Mouse (Mus musculus) intestine, embryonic 14.5 days (tissue): ENCODE data around the gene Tmem178b. TPM values are rescaled to one million over a fixed set of nuclear protein-coding genes. Genes with fewer than 3 reads are reported as not detected.

Experiments used
- ATAC-seq: fragments of 200-750 bp; cut with Nextera tagmentation; replicated peaks from 2 replicates; pipeline ENCODE4 v1.8.0; 2017; ENCODE audit warnings: low read depth, moderate number of reproducible peaks, moderate TSS enrichment, moderate library complexity; ENCODE audit not compliant: low FRiP score, low TSS enrichment
- DNase-seq: peaks from one replicate; pipeline ENCODE4 v3.0.0-alpha.2; 2018; ENCODE audit warnings: low spot score
- H3K27ac ChIP-seq: fragments of 300-500 bp; sonication (generic); 2 replicates; pipeline ENCODE4 v1.5.1; 2014; ENCODE audit warnings: low read depth, mild to moderate bottlenecking, control low read depth
- H3K27me3 ChIP-seq: fragments of 300-500 bp; sonication (generic); replicated peaks from 2 replicates; pipeline ENCODE4 v1.6.1; 2014; ENCODE audit warnings: low read length, control low read depth; ENCODE audit not compliant: control insufficient read depth, insufficient read depth
- H3K36me3 ChIP-seq: fragments of 300-500 bp; sonication (generic); 2 replicates; pipeline ENCODE4 v1.6.1; 2014; ENCODE audit warnings: low read length, control low read depth; ENCODE audit not compliant: control insufficient read depth, insufficient read depth
- H3K4me1 ChIP-seq: fragments of 300-500 bp; sonication (generic); replicated peaks from 2 replicates; pipeline ENCODE4 v1.6.1; 2014; ENCODE audit warnings: low read length, control low read depth, mixed read lengths; ENCODE audit not compliant: control insufficient read depth, insufficient read depth
- H3K4me2 ChIP-seq: fragments of 300-500 bp; sonication (generic); 2 replicates; pipeline ENCODE4 v1.6.1; 2014; ENCODE audit warnings: low read length
- H3K4me3 ChIP-seq: fragments of 300-500 bp; sonication (generic); 2 replicates; pipeline ENCODE4 v1.5.1; 2014; ENCODE audit warnings: low read depth, low read length, control low read depth, mixed read lengths
- H3K9ac ChIP-seq: fragments of 300-500 bp; sonication (generic); 2 replicates; pipeline ENCODE4 v1.6.1; 2014; ENCODE audit warnings: mild to moderate bottlenecking, low read length
- H3K9me3 ChIP-seq: fragments of 300-500 bp; sonication (generic); 2 replicates; pipeline ENCODE4 v1.6.1; 2016; ENCODE audit warnings: low read length, control low read depth; ENCODE audit not compliant: control insufficient read depth
- WGBS: fragments of 180-500 bp; shearing (Covaris S2); extraction: QIAGEN DNeasy Blood & Tissue Kit; methylation state at CpG from one replicate; pipeline ENCODE4 v1.1.7; 2014; 5-methylcytosine and 5-hydroxymethylcytosine counted together
- polyA plus RNA-seq: library from polyadenylated mRNA; unstranded; fragments of >200 nt; fragmentation: Nextera tagmentation; extraction: Ambion mirVana; gene quantifications from 2 replicates; pipeline ENCODE4 v1.2.1, GENCODE M21; 2014

Tmem178b gene
- polyA plus RNA-seq, 1 experiment from 2014 or later, result 1.5 TPM

- no peaks in the 10 kb centered on the region for H3K36me3 ChIP-seq
- H3K4me1 ChIP-seq, result 0 out of 2 replicates have a peak, but pooled peaks cover 3% of the 10 kb centered on the region
- no peaks in the 10 kb centered on the region for H3K9me3 ChIP-seq
- H3K27ac ChIP-seq, result no peak overlapping the region
- no peak for DNase-seq
- H3K9ac ChIP-seq, result no peak overlapping the region
- no peak overlapping the region for H3K4me3 ChIP-seq
- 0 out of 2 replicates have a peak, but pooled peaks have one; percentile 53 for ATAC-seq
- H3K4me2 ChIP-seq, result no peak overlapping the region
- H3K27me3 ChIP-seq, result no peaks in the 10 kb centered on the region
- 32% methylated on average over 3 of the region's 3 CpGs for WGBS
These were observed 197.9 kb downstream of the Tmem178b start for GRCm38 (mm10) chr6:40071007-40071406.

GRCm38 (mm10) chr6:40076089-40076488 is 203.0 kb downstream of the Tmem178b start:
- Histone ChIP-seq H3K27me3 (no peaks in the 10 kb centered on the region), H3K4me1 (no peaks in the 10 kb centered on the region), H3K4me3 (no peak overlapping the region), H3K36me3 (no peaks in the 10 kb centered on the region), H3K9ac (no peak overlapping the region), H3K4me2 (no peak overlapping the region), H3K27ac (no peak overlapping the region), H3K9me3 (no peaks in the 10 kb centered on the region)
- WGBS, result 5% methylated on average over 1 of the region's 1 CpGs
- no peak for DNase-seq
- no peak for ATAC-seq

GRCm38 (mm10) chr6:40076670-40077313 is 203.7 kb downstream of the Tmem178b start:
- Histone ChIP-seq H3K36me3 (no peaks in the 10 kb centered on the region), H3K27me3 (no peaks in the 10 kb centered on the region), H3K9ac (no peak overlapping the region), H3K4me2 (no peak overlapping the region), H3K9me3 (no peaks in the 10 kb centered on the region), H3K4me3 (no peak overlapping the region), H3K4me1 (no peaks in the 10 kb centered on the region), H3K27ac (no peak overlapping the region)
- WGBS, result 83% methylated on average over 5 of the region's 5 CpGs
- ATAC-seq (no peak), DNase-seq (no peak)

DNA sequence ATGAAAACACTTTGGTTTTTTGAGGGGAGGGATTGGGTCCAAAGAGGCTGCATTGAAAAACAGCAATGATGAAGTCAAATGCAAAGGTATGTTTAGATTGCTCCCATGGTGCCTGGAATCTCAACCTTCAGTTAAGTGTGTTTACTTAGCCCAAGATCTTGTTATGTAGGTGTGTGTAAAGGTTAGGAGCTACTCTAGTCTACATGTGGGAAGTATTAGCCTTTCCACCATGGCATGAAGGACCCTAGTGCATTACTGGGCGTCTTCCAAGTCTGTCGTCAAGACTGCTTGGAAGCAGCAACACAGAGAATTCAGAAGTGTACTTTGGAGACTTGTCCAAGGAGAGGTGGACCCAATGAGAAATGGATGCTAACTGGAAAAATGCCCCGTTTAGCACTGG is 205.3 kb downstream of the Tmem178b start:
- Histone ChIP-seq H3K4me3 (no peak overlapping the region), H3K9me3 (no peaks in the 10 kb centered on the region), H3K9ac (no peak overlapping the region), H3K27me3 (no peaks in the 10 kb centered on the region), H3K4me2 (no peak overlapping the region), H3K4me1 (no peaks in the 10 kb centered on the region), H3K27ac (no peak overlapping the region), H3K36me3 (no peaks in the 10 kb centered on the region)
- WGBS, result 82% methylated on average over 3 of the region's 3 CpGs
- DNase-seq (no peak), ATAC-seq (no peak)

GRCm38 (mm10) chr6:40083726-40084125 is 210.7 kb downstream of the Tmem178b start:
- no peaks in the 10 kb centered on the region for H3K36me3 ChIP-seq
- ATAC-seq (no peak), DNase-seq (no peak)
- H3K9ac ChIP-seq, result no peak overlapping the region
- H3K4me1 ChIP-seq, result no peaks in the 10 kb centered on the region
- H3K27ac ChIP-seq, result no peak overlapping the region
- no peaks in the 10 kb centered on the region for H3K9me3 ChIP-seq
- H3K27me3 ChIP-seq, result no peaks in the 10 kb centered on the region
- 88% methylated on average over 3 of the region's 3 CpGs for WGBS
- no peak overlapping the region for H3K4me2 ChIP-seq
- H3K4me3 ChIP-seq, result no peak overlapping the region

- no peak overlapping the region for H3K4me3 ChIP-seq
- no peaks in the 10 kb centered on the region for H3K27me3 ChIP-seq
- H3K4me1 ChIP-seq, result no peaks in the 10 kb centered on the region
- ATAC-seq (no peak), DNase-seq (no peak)
- H3K9me3 ChIP-seq, result no peaks in the 10 kb centered on the region
- no peak overlapping the region for H3K9ac ChIP-seq
- H3K36me3 ChIP-seq, result no peaks in the 10 kb centered on the region
- no peak overlapping the region for H3K4me2 ChIP-seq
- H3K27ac ChIP-seq, result no peak overlapping the region
- WGBS, result 27% methylated on average over 5 of the region's 5 CpGs
These were observed 218.2 kb downstream of the Tmem178b start for GRCm38 (mm10) chr6:40091250-40091651.

DNA sequence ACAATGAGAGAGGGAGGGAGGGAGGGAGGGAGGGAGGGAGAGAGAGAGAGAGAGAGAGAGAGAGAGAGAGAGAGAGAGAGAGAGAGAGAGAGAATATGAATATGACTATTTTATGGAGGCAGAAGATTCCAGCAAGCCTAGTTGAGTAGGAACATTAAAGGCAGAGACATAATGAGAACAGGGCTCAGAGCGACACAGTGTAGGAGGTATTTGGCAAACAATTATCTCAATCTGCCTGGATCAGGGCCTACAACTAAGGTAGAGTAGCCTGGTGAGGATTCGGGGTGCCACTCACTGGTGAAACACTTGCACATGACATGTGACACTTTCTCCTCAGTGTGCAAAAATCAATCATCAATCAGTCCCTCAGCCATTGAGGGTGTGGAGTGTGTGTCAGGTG is 225.4 kb downstream of the Tmem178b start:
- H3K36me3 ChIP-seq, result no peaks in the 10 kb centered on the region
- 0 out of 2 replicates have a peak, but pooled peaks cover 3% of the 10 kb centered on the region for H3K4me1 ChIP-seq
- ATAC-seq (no peak), DNase-seq (no peak)
- H3K4me3 ChIP-seq, result no peak overlapping the region
- no peaks in the 10 kb centered on the region for H3K27me3 ChIP-seq
- H3K9ac ChIP-seq, result no peak overlapping the region
- no peak overlapping the region for H3K4me2 ChIP-seq
- H3K27ac ChIP-seq, result no peak overlapping the region
- 78% methylated on average over 2 of the region's 2 CpGs for WGBS
- no peaks in the 10 kb centered on the region for H3K9me3 ChIP-seq

GRCm38 (mm10) chr6:40101785-40102184 is 228.7 kb downstream of the Tmem178b start:
- no peak for DNase-seq
- no peak for ATAC-seq
- H3K4me1 ChIP-seq, result 0 out of 2 replicates have a peak, but pooled peaks cover 3% of the 10 kb centered on the region
- 85% methylated on average over 4 of the region's 4 CpGs for WGBS
- H3K36me3 ChIP-seq, result no peaks in the 10 kb centered on the region
- H3K27me3 ChIP-seq, result no peaks in the 10 kb centered on the region
- no peak overlapping the region for H3K4me2 ChIP-seq
- H3K27ac ChIP-seq, result no peak overlapping the region
- H3K9ac ChIP-seq, result no peak overlapping the region
- H3K4me3 ChIP-seq, result no peak overlapping the region
- H3K9me3 ChIP-seq, result no peaks in the 10 kb centered on the region

DNA sequence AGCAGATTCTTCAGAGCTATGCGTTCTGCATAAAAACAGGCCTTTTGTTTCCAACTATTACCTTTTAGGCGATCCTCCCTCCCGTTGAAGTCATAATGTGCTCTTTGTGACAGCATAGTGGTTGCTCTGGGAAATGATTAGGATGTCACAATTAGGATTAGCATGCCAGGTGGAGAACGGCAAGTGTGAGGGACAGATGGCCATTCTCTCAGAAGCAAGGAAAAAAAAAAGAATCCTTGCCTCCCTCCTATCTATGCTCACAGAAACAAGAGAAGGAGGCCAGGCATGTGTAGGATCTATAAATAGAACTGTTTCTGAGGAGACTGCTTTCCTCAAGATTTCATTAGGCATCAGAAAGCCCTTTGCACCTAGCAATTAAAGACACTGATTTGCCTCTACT is 229.8 kb downstream of the Tmem178b start:
- H3K27ac ChIP-seq, result no peak overlapping the region
- DNase-seq (no peak), ATAC-seq (no peak)
- no peak overlapping the region for H3K4me2 ChIP-seq
- no peak overlapping the region for H3K4me3 ChIP-seq
- H3K36me3 ChIP-seq, result no peaks in the 10 kb centered on the region
- 54% methylated on average over 4 of the region's 4 CpGs for WGBS
- H3K9me3 ChIP-seq, result no peaks in the 10 kb centered on the region
- H3K9ac ChIP-seq, result no peak overlapping the region
- no peaks in the 10 kb centered on the region for H3K27me3 ChIP-seq
- 0 out of 2 replicates have a peak, but pooled peaks cover 3% of the 10 kb centered on the region for H3K4me1 ChIP-seq
